Mouse (Mus musculus): ENCODE results near the gene Crbn. TPM values are rescaled to one million over a fixed set of nuclear protein-coding genes. Genes with fewer than 3 reads are reported as not detected.

The Crbn gene
- polyA plus RNA-seq (2012), result 0.05 and 0.18 TPM in 2 replicates

DNA sequence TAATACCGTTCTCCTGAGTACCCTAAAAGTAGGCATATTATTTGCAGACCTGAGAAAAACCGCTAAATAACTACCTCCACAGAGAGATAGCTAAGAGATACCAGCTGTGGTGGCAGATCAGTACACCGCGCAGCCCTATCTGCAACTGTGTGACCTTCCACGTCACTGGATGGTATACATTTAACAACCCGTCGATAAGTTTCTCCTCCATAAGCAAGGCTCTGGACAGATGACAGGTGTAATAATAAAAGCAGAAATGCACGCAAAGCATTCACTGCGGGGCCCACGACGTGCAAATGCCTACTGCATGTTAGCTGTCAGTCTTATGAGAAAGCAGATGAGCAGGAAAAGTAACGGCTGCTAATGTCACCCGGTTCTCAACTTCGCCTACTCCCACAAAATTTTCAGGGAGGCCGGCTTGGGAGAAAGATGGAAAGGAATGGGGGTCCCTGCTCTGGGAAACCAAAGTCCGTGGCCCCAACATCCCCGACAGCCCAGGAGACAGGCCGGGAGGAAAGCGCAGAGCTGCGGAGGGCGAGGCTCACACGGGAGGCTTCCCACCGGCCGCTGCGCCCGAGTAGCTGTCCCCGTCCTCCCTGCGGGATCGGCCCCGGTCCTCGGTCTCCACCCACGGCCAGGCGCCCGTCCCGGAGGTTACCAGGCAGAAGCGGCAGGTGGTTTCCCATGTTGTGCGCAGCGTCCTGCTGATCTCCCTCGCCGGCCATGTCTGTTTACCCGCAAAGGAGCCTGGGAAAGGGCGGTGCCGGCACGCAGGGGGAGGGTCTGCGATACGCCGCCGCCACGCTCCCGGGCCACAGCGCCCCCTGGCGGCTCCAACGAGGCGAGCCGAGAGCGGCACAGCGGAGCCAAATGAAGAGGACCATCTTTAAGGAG lies at the start of gene Crbn:
TSS of gene Crbn (minus strand) at position 745 of the 894 bp plus-strand sequence.
- no peaks in the 10 kb centered on the region for H3K9me3 ChIP-seq (ENCODE audit: control insufficient read depth, low read length)
- no peak for TF ChIP-seq GATA1 (IDR thresholded peaks at IDR 0.05; ENCODE audit: low read length)
- no peak for TF ChIP-seq TAL1 (IDR thresholded peaks at IDR 0.05; ENCODE audit: low read length)
- H3K4me1 ChIP-seq (ENCODE audit: control insufficient read depth), result peaks cover 16% of the 10 kb centered on the region
- no peaks in the 10 kb centered on the region for H3K27me3 ChIP-seq (ENCODE audit: control insufficient read depth)
- peak within 1 kb of the TSS; percentile 79 for H3K4me3 ChIP-seq (replicated peaks)
- H3K36me3 ChIP-seq (ENCODE audit: control insufficient read depth), result peaks cover 13% of the 10 kb centered on the region

DNA sequence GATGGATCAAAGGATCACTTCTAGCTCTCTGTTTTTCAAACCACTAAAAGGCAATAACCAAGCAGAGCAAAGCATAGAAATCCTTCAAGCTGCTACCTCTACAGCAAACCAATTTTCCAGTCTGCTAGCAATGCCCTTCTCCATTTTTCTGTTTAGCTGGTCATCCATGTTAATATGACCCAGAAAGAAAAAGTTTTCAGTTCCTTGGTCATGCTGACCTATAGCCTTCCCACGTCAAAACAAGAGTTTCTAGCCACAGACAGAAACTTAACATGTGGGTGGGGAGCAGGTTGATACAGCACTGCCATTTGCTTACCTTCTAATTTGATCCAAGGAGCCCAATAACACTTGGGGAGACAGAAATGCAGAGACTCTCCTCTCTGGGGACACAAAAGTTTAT lies 40.3 kb upstream of the Crbn start:
- no peaks in the 10 kb centered on the region for H3K27me3 ChIP-seq (ENCODE audit: control insufficient read depth)
- no peaks in the 10 kb centered on the region for H3K4me1 ChIP-seq (ENCODE audit: control insufficient read depth)
- no peak overlapping the region for H3K4me3 ChIP-seq (replicated peaks)
- H3K36me3 ChIP-seq (ENCODE audit: control insufficient read depth), result no peaks in the 10 kb centered on the region
- no peaks in the 10 kb centered on the region; the same call in 1 of the 2 replicates for H3K9me3 ChIP-seq (ENCODE audit: control insufficient read depth, low read length)
- no peak for TF ChIP-seq TAL1 (IDR thresholded peaks at IDR 0.05; ENCODE audit: low read length)
- TF ChIP-seq GATA1 (IDR thresholded peaks at IDR 0.05; ENCODE audit: low read length), result no peak

DNA sequence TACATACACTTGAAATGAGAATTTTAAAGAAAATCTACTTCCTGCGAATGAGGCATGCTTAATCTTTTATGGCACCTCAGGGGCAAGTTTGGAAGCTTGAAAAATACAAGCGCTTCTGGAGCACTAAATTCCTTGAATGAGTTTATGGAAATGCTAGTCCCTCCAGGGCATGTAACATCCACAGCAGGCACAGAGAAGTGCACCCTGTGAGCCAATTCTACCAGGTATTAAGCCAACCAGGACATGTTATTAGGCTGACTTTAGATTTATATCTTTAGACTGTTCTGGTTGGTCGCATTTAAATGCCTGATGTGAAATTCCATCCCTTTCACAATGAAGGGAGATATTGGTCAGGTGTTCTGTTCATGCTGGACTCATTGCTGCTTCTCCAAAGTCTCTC lies 38.2 kb upstream of the Crbn start:
- Histone ChIP-seq H3K4me1 (ENCODE audit: control insufficient read depth) (no peaks in the 10 kb centered on the region), H3K4me3 (replicated peaks) (no peak overlapping the region), H3K9me3 (ENCODE audit: control insufficient read depth, low read length) (no peaks in the 10 kb centered on the region; the same call in 1 of the 2 replicates), H3K36me3 (ENCODE audit: control insufficient read depth) (no peaks in the 10 kb centered on the region), H3K27me3 (ENCODE audit: control insufficient read depth) (no peaks in the 10 kb centered on the region)
- TF ChIP-seq GATA1 (IDR thresholded peaks at IDR 0.05; ENCODE audit: low read length), result no peak

DNA sequence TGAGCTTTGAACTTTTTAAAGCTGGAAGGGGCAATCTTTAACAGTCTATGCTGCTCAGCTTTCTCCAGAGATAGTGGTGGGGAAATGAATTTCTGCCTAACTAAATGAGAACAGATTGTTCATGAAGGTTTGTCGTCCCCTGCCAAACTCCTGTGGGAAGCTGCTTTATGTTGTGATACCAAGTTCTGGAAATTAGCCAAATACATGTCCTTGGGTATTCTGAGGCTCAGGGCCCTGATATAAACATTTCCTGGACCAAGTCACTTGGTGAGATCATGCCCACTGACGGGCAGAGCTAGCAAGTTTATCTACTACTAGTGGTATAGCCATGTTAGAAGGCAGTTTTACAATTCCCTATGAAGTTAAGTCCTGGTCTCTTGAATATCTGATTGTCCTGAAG lies 35.4 kb upstream of the Crbn start:
- Histone ChIP-seq H3K36me3 (ENCODE audit: control insufficient read depth) (no peaks in the 10 kb centered on the region), H3K4me3 (replicated peaks) (no peak overlapping the region), H3K9me3 (ENCODE audit: control insufficient read depth, low read length) (no peaks in the 10 kb centered on the region), H3K27me3 (ENCODE audit: control insufficient read depth) (no peaks in the 10 kb centered on the region), H3K4me1 (ENCODE audit: control insufficient read depth) (no peaks in the 10 kb centered on the region)
- no peak for TF ChIP-seq GATA1 (IDR thresholded peaks at IDR 0.05; ENCODE audit: low read length)

DNA sequence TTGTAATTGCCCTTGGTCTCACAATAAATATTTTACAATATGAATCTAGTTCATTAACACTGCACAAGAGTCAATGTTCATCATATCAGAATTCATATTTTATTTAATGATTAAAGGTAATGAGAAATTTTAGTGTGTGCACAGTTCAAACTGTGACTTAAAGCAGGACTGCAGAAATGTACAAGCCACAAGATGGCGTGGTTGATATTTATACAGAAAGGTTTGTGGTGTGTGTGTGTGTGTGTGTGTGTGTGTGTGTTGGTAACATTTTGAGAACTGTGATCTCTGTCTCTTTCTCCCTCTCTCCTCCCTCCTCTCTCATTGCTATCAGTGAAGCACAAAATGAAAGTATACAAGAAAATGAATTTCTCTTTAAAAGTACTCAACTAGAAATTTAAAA lies 22.5 kb upstream of the Crbn start:
- TF ChIP-seq TAL1 (IDR thresholded peaks at IDR 0.05; ENCODE audit: low read length) (no peak), GATA1 (IDR thresholded peaks at IDR 0.05; ENCODE audit: low read length) (no peak)
- no peaks in the 10 kb centered on the region for H3K9me3 ChIP-seq (ENCODE audit: control insufficient read depth, low read length)
- H3K36me3 ChIP-seq (ENCODE audit: control insufficient read depth), result no peaks in the 10 kb centered on the region
- no peak overlapping the region for H3K4me3 ChIP-seq (replicated peaks)
- no peaks in the 10 kb centered on the region for H3K4me1 ChIP-seq (ENCODE audit: control insufficient read depth)
- no peaks in the 10 kb centered on the region for H3K27me3 ChIP-seq (ENCODE audit: control insufficient read depth)

DNA sequence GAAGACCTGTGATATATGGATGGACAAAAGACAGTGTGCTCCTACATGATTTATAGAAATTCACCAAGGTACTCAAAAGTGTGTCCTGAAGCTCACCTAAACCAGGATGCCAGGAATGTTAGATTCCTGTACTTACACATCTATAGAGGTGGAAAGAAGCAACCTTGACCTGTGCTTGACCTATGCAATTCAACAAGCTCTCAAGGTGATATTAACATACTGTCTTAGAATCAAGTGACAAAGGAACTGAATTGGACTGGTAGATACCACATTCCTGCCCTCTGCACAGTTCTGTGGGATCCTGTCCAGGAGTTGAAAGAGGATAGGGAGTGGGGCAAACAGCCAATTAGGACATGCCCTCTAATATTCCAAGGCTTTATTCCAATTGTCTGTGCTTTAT lies 20.7 kb upstream of the Crbn start:
- Histone ChIP-seq H3K4me3 (replicated peaks) (no peak overlapping the region), H3K27me3 (ENCODE audit: control insufficient read depth) (no peaks in the 10 kb centered on the region), H3K9me3 (ENCODE audit: control insufficient read depth, low read length) (no peaks in the 10 kb centered on the region), H3K4me1 (ENCODE audit: control insufficient read depth) (no peaks in the 10 kb centered on the region), H3K36me3 (ENCODE audit: control insufficient read depth) (no peaks in the 10 kb centered on the region)
- TF ChIP-seq TAL1 (IDR thresholded peaks at IDR 0.05; ENCODE audit: low read length), result no peak
- TF ChIP-seq GATA1 (IDR thresholded peaks at IDR 0.05; ENCODE audit: low read length), result no peak

DNA sequence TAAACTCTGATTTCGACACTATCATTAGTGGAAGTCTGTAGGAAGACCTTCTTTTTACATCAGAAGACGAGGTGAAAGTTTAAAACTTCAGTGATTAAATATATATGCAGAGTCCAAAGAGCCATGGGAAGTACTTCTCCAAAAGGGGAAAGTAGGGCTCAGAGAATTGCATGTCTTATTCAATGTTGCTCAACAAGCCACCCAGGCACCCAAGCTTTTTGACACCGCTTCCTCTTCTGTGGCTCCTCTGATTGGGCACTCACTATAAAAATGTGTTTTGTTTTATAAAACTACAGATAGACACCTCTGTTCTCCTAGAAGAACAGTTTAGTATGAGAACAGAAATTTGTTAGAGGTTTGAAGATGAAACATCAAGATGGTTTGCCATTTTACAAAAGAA lies 20.0 kb upstream of the Crbn start:
- H3K9me3 ChIP-seq (ENCODE audit: control insufficient read depth, low read length), result no peaks in the 10 kb centered on the region
- no peak for TF ChIP-seq GATA1 (IDR thresholded peaks at IDR 0.05; ENCODE audit: low read length)
- no peak for TF ChIP-seq TAL1 (IDR thresholded peaks at IDR 0.05; ENCODE audit: low read length)
- H3K36me3 ChIP-seq (ENCODE audit: control insufficient read depth), result no peaks in the 10 kb centered on the region
- no peaks in the 10 kb centered on the region for H3K4me1 ChIP-seq (ENCODE audit: control insufficient read depth)
- no peaks in the 10 kb centered on the region for H3K27me3 ChIP-seq (ENCODE audit: control insufficient read depth)
- H3K4me3 ChIP-seq (replicated peaks), result no peak overlapping the region

DNA sequence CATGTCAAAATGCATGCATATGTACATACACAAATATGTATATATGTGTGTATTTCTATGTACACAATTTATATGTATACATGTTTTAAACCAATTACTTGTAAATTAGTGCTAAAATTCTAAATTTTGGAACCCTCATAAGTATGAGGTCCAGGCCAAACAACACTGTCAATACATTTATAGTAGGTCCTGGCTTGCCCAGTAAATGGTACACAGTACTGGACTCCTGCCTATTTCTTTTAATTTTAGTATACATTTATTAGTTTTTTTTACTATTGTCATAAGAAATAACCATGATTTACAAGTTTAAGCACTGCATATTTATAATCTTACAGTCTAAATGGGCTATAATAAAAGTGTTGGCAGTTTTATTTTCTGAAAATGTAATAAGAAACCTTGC lies 19.4 kb upstream of the Crbn start:
- no peaks in the 10 kb centered on the region for H3K4me1 ChIP-seq (ENCODE audit: control insufficient read depth)
- no peak overlapping the region for H3K4me3 ChIP-seq (replicated peaks)
- no peaks in the 10 kb centered on the region for H3K9me3 ChIP-seq (ENCODE audit: control insufficient read depth, low read length)
- no peaks in the 10 kb centered on the region for H3K36me3 ChIP-seq (ENCODE audit: control insufficient read depth)
- TF ChIP-seq GATA1 (IDR thresholded peaks at IDR 0.05; ENCODE audit: low read length), result no peak
- no peak for TF ChIP-seq TAL1 (IDR thresholded peaks at IDR 0.05; ENCODE audit: low read length)
- H3K27me3 ChIP-seq (ENCODE audit: control insufficient read depth), result no peaks in the 10 kb centered on the region

DNA sequence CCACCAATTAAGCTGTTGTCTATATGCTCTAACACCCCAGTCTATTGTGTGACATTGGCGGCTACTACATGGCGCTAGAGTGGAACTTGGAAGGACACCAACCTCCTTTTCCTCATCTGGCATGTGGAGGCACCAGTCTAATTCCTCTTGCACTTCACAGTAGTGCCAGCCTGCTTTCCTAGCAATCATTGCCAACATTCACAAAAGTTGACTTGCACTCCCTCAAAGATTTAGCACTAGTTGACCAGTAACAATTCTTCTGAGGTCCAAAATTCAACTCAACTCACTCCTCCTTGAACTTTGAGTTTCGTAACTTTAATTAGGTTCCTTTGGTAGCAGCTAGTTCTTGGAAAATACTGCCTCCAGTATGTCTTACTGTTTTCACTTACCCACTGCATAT lies 10.8 kb upstream of the Crbn start:
- Histone ChIP-seq H3K4me1 (ENCODE audit: control insufficient read depth) (no peaks in the 10 kb centered on the region), H3K4me3 (replicated peaks) (no peak overlapping the region), H3K9me3 (ENCODE audit: control insufficient read depth, low read length) (no peaks in the 10 kb centered on the region), H3K27me3 (ENCODE audit: control insufficient read depth) (no peaks in the 10 kb centered on the region), H3K36me3 (ENCODE audit: control insufficient read depth) (no peaks in the 10 kb centered on the region)
- no peak for TF ChIP-seq TAL1 (IDR thresholded peaks at IDR 0.05; ENCODE audit: low read length)
- TF ChIP-seq GATA1 (IDR thresholded peaks at IDR 0.05; ENCODE audit: low read length), result no peak

Measured in erythroblast, embryonic 14.5 days (primary cell).